Mouse (Mus musculus) hindbrain, embryonic 11.5 days (tissue): ENCODE results near the gene Hsd11b1. TPM values are rescaled to one million over a fixed set of nuclear protein-coding genes. Genes with fewer than 3 reads are reported as not detected.

Experiments
- ATAC-seq: fragments of 200-750 bp; cut with Nextera tagmentation; 2 replicates; pipeline ENCODE4 v1.8.0; 2017; ENCODE audit warnings: mild to moderate bottlenecking, moderate TSS enrichment, moderate library complexity; ENCODE audit not compliant: low FRiP score
- DNase-seq: peaks from one replicate; pipeline ENCODE4 v3.0.0-alpha.2; 2015; ENCODE audit warnings: low spot score
- H3K27ac ChIP-seq: fragments of 300-500 bp; sonication (generic); 2 replicates; pipeline ENCODE4 v1.5.1; 2014; ENCODE audit warnings: mild to moderate bottlenecking, low read depth, low read length
- H3K27me3 ChIP-seq: fragments of 300-500 bp; sonication (generic); 2 replicates; pipeline ENCODE4 v1.6.1; 2014; ENCODE audit warnings: mild to moderate bottlenecking, low read length, moderate library complexity, mixed read lengths; ENCODE audit not compliant: control insufficient read depth, insufficient read depth
- H3K36me3 ChIP-seq: fragments of 300-500 bp; sonication (generic); 2 replicates; pipeline ENCODE4 v1.6.1; 2014; ENCODE audit warnings: mild to moderate bottlenecking, low read length, moderate library complexity, mixed read lengths; ENCODE audit not compliant: control insufficient read depth, insufficient read depth
- H3K4me1 ChIP-seq: fragments of 300-500 bp; sonication (generic); replicated peaks from 2 replicates; pipeline ENCODE4 v1.6.1; 2014; ENCODE audit warnings: low read length, mixed read lengths; ENCODE audit not compliant: control insufficient read depth, insufficient read depth
- H3K4me2 ChIP-seq: fragments of 300-500 bp; sonication (generic); replicated peaks from 2 replicates; pipeline ENCODE4 v1.6.1; 2014; ENCODE audit warnings: mild to moderate bottlenecking, low read depth, low read length
- H3K4me3 ChIP-seq: fragments of 300-500 bp; sonication (generic); 2 replicates; pipeline ENCODE4 v1.5.1; 2014; ENCODE audit warnings: low read depth, low read length
- H3K9ac ChIP-seq: fragments of 300-500 bp; sonication (generic); 2 replicates; pipeline ENCODE4 v1.6.1; 2014; ENCODE audit warnings: low read depth, low read length
- H3K9me3 ChIP-seq: fragments of 300-500 bp; sonication (generic); 2 replicates; pipeline ENCODE4 v1.6.1; 2016; ENCODE audit warnings: low read length; ENCODE audit not compliant: control insufficient read depth
- WGBS: fragments of 180-500 bp; shearing (Covaris S2); extraction: QIAGEN DNeasy Blood & Tissue Kit; methylation state at CpG from one replicate; pipeline ENCODE4 v1.1.7; 2014; 5-methylcytosine and 5-hydroxymethylcytosine counted together
- polyA plus RNA-seq: library from polyadenylated mRNA; unstranded; fragments of >200 nt; fragmentation: Nextera tagmentation; extraction: Ambion mirVana; gene quantifications from 2 replicates; pipeline ENCODE4 v1.2.1, GENCODE M21; 2014

The Hsd11b1 gene
- polyA plus RNA-seq, 1 experiment from 2014 or later: not detected

GRCm38 (mm10) chr1:193207503-193207902 lies 56.4 kb downstream of the Hsd11b1 start, which contains the start of gene Lamb3:
Gene Lamb3, plus strand, starts transcription at chr1:193207699.
- H3K27me3 ChIP-seq: no peaks in the 10 kb centered on the region
- no peak within 1 kb of the TSS for H3K9ac ChIP-seq
- WGBS: 92% methylated on average over 3 of the region's 3 CpGs
- no peak for ATAC-seq
- no peak within 1 kb of the TSS for H3K4me3 ChIP-seq
- DNase-seq: no peak
- no peak within 1 kb of the TSS for H3K4me2 ChIP-seq
- H3K4me1 ChIP-seq: no peaks in the 10 kb centered on the region
- H3K36me3 ChIP-seq: no peaks in the 10 kb centered on the region
- H3K27ac ChIP-seq: no peak within 1 kb of the TSS
- H3K9me3 ChIP-seq: no peaks in the 10 kb centered on the region

GRCm38 (mm10) chr1:193205431-193205830 lies 58.4 kb downstream of the Hsd11b1 start:
- ATAC-seq (no peak), DNase-seq (no peak)
- H3K27ac ChIP-seq: no peak overlapping the region
- no peak overlapping the region for H3K4me2 ChIP-seq
- WGBS: 85% methylated on average over 2 of the region's 2 CpGs
- no peaks in the 10 kb centered on the region for H3K4me1 ChIP-seq
- no peaks in the 10 kb centered on the region for H3K27me3 ChIP-seq
- no peaks in the 10 kb centered on the region for H3K9me3 ChIP-seq
- H3K4me3 ChIP-seq: no peak overlapping the region
- no peak overlapping the region for H3K9ac ChIP-seq
- H3K36me3 ChIP-seq: no peaks in the 10 kb centered on the region

GRCm38 (mm10) chr1:193203821-193204220 lies 60.1 kb downstream of the Hsd11b1 start:
- Histone ChIP-seq H3K9ac (no peak overlapping the region), H3K27ac (no peak overlapping the region), H3K36me3 (no peaks in the 10 kb centered on the region), H3K27me3 (no peaks in the 10 kb centered on the region), H3K4me2 (no peak overlapping the region), H3K9me3 (no peaks in the 10 kb centered on the region), H3K4me3 (no peak overlapping the region), H3K4me1 (no peaks in the 10 kb centered on the region)
- ATAC-seq: no peak
- DNase-seq: no peak
- 82% methylated on average over 2 of the region's 2 CpGs for whole genome bisulfite sequencing

GRCm38 (mm10) chr1:193201383-193201778 lies 62.5 kb downstream of the Hsd11b1 start, which contains the start of gene Traf3ip3:
Gene Traf3ip3, minus strand, starts transcription at chr1:193201703.
- ATAC-seq (no peak), DNase-seq (no peak)
- Histone ChIP-seq H3K36me3 (no peaks in the 10 kb centered on the region), H3K27ac (no peak within 1 kb of the TSS), H3K4me1 (no peaks in the 10 kb centered on the region), H3K9me3 (no peaks in the 10 kb centered on the region), H3K4me3 (no peak within 1 kb of the TSS), H3K4me2 (no peak within 1 kb of the TSS), H3K9ac (no peak within 1 kb of the TSS), H3K27me3 (no peaks in the 10 kb centered on the region)
- WGBS: 71% methylated on average over 5 of the region's 5 CpGs

GRCm38 (mm10) chr1:193200640-193201382 lies 63.1 kb downstream of the Hsd11b1 start:
- no peaks in the 10 kb centered on the region for H3K4me1 ChIP-seq
- no peaks in the 10 kb centered on the region for H3K36me3 ChIP-seq
- DNase-seq (no peak), ATAC-seq (no peak)
- H3K9me3 ChIP-seq: no peaks in the 10 kb centered on the region
- no peak overlapping the region for H3K27ac ChIP-seq
- H3K4me2 ChIP-seq: no peak overlapping the region
- H3K9ac ChIP-seq: no peak overlapping the region
- no peaks in the 10 kb centered on the region for H3K27me3 ChIP-seq
- no peak overlapping the region for H3K4me3 ChIP-seq
- WGBS: 82% methylated on average over 8 of the region's 8 CpGs

- no peak overlapping the region for H3K9ac ChIP-seq
- 79% methylated on average over 2 of the region's 2 CpGs for WGBS
- H3K4me1 ChIP-seq: no peaks in the 10 kb centered on the region
- no peaks in the 10 kb centered on the region for H3K9me3 ChIP-seq
- no peak overlapping the region for H3K4me3 ChIP-seq
- no peak overlapping the region for H3K27ac ChIP-seq
- no peaks in the 10 kb centered on the region for H3K27me3 ChIP-seq
- H3K36me3 ChIP-seq: no peaks in the 10 kb centered on the region
- no peak for ATAC-seq
- H3K4me2 ChIP-seq: no peak overlapping the region
- DNase-seq: no peak
Observed at GRCm38 (mm10) chr1:193198312-193198711, 65.6 kb downstream of the Hsd11b1 start.

- no peak overlapping the region for H3K9ac ChIP-seq
- H3K9me3 ChIP-seq: no peaks in the 10 kb centered on the region
- H3K27ac ChIP-seq: no peak overlapping the region
- no peak overlapping the region for H3K4me2 ChIP-seq
- WGBS: 93% methylated on average over 18 of the region's 18 CpGs
- no peaks in the 10 kb centered on the region for H3K36me3 ChIP-seq
- DNase-seq (no peak), ATAC-seq (no peak)
- no peaks in the 10 kb centered on the region for H3K4me1 ChIP-seq
- no peak overlapping the region for H3K4me3 ChIP-seq
- no peaks in the 10 kb centered on the region for H3K27me3 ChIP-seq
Observed at GRCm38 (mm10) chr1:193197494-193198205, 66.2 kb downstream of the Hsd11b1 start.

GRCm38 (mm10) chr1:193195169-193195810 lies 68.6 kb downstream of the Hsd11b1 start:
- Histone ChIP-seq H3K4me1 (no peaks in the 10 kb centered on the region), H3K4me2 (no peak overlapping the region), H3K9ac (no peak overlapping the region), H3K36me3 (no peaks in the 10 kb centered on the region), H3K27ac (no peak overlapping the region), H3K9me3 (no peaks in the 10 kb centered on the region), H3K27me3 (no peaks in the 10 kb centered on the region), H3K4me3 (no peak overlapping the region)
- DNase-seq: no peak
- 68% methylated on average over 3 of the region's 3 CpGs for WGBS
- no peak for ATAC-seq
